Mouse (Mus musculus) CD8-positive naive resting alpha-beta T cell, adult 2 months (primary cell): ENCODE measurements around the gene Coq6.
A peak's percentile ranks its signal among the peaks of the same experiment; 100 is the strongest.

ENCODE experiments used
- DNase-seq, 2 experiments: peaks; one replicate each; pipeline ENCODE4 v3.0.0; 2022; ENCODE audit warnings: low read depth in 2 of 2, low spot score in 2 of 2

Coq6 gene

DNA sequence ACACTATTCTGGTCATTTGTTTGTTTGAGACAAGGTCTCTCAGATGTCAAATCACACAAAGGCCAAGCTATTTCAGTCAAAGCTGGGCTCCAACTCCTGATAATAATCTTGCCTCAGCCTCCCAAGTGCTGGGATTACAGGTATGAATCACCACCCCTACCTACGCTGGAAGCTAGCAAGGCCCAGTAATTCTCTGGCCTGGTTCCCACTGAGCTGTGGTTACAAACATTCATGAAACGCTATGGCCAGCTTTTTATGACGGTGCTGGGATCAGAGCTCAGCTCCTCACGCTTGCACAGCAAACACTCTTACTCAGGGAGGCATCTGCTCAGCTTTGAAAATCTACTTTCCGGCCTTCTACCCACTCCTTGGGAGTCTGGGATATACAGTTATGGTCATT lies 32.4 kb downstream of the Coq6 start:
- DNase-seq, result no peak

DNA sequence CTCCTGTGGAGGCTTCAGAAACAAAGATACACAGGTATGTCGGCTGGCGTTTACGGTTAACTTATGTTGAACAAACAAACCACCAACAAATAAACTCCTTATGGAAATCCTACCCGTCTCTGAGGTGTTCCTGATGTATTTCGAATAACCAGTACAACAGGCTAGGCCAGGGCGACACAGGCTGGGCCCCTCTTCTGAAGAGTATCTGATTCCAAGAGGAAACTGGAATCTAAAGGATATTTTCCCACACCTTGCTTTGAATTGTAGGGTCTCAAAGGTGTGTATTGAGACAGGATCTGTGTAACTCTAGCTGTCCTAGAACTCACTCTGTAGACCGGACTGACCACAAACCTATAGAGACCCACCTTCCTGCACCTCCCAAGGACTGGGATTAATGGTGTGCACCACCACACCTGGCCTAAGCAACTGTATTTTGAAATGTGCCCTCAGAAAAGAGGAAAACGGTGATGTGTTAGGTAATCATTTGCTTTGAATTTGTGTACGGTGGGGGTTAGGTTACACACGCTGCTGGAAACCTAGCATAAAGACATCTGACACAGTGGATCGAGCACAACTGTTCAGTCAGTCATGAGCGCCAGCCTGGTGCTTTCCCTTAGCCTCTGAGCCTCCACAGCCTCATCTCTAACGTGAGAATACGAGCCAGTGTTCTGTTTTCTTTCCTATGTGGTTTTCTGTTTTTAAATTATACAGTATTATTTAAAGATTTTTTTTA lies 35.7 kb downstream of the Coq6 start:
- no peak for DNase-seq

DNA sequence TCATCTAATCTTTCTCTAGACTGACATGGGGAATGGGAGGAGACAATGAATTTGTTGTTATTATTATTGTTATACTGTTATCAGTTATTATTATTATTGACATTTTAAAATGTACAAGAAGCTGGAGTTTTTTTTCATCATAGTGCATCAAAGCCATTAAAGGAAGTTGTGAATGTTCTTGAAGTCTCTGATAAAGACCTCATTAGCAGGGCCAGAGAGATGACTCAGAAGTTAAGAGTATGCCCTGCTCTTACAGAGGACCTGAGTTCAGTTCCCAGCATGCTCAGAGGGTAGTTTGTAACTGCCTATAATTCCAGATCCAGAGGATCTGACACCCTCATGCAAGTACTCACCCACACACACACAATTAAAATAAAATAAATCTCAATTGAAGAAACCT lies 36.2 kb downstream of the Coq6 start:
- DNase-seq, result no peak

DNA sequence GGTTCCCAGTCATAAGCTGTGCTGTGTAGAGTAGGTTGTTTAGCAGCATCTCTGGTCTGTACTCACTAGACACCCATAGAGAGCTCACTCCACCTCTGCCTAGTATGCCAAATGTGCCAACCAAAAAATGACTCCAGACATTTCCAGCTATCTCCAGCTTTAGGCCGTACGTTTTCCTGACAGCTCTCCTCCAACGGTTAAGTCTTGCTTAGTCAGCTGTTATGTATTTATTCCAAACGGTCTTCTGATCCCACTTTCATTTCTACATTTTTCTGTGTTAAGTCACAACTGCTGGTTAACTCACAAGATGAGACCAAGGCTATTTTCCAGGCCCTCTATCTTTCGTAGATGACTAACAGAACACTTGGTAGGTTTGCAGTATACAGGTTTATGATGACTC lies 37.2 kb downstream of the Coq6 start:
- DNase-seq, result no peak

DNA sequence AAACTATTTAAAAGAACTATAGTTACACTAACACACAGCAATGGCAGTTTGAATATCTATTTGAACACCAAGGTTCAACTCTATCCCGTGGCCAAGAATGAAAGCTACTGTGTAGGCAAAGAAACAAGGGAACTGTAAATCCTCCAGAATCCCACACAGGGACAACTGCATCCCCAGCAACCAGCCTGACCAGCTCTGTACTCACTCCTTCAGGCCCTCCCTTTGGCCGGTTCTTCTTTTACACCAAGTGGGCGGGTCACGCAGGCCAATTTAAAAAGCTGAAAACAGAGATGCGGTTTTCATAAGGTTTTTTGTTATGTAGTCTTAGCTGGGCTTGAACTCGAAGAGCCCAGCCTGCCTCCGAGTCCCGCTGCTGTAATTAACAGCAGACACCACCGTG lies 37.7 kb downstream of the Coq6 start:
- DNase-seq, result no peak

DNA sequence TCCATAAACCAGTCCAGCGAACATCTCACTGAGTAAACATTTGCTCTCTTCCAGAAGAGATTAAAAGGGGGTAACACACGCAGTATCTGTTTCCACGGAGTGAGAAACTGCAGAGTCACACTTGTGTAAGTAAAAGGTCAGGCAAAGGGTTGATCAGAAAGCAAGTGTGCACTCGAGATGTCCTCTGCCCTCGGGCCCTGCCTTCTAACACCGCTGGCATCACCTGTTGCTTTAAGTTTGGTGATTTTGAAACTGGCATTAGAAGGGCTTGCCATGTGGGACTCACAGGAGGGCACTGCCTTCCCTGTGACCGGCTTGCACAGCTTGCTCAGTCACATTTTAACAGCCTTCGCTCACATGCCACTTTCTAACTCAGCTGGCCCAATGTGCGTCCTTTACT lies 38.2 kb downstream of the Coq6 start:
- DNase-seq, result no peak

DNA sequence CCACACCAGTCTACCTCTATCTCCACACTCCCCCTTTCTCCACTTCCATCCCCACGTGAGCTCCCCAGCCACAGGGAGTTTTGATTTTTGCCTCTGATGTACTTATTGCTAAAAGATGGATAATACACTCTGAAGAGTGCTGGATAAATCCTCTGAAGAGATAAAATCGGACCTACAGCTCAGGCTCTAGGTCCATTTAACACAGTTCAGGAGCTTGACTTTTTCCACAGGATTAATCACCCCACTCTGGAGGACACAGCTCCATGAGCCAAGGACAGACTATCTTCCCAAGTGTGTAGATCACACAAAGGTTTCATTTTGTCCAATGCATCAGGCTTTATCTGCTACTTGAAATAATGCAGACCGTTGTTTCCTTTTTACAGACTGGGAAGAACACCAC lies 38.6 kb downstream of the Coq6 start:
- no peak for DNase-seq

DNA sequence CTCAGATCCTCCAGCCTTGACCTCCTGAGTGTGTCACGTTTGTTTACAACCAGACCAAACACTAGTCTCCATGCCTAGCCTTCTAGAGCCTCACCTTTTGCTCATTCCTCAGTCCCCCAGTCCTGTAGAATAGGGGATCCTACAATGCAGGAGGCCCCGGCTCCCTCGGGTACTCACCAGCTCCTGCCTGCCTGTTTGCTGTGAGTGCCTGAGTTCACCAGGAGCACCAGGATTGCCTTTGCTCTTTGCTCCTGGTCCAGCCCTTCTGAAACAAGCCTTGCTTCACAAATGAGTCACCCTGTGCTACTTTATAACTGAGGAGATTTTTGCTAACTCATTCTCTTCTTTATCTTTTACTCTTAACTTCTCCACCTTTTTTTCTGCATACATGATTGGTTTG lies 39.2 kb downstream of the Coq6 start:
- DNase-seq, result no peak

DNA sequence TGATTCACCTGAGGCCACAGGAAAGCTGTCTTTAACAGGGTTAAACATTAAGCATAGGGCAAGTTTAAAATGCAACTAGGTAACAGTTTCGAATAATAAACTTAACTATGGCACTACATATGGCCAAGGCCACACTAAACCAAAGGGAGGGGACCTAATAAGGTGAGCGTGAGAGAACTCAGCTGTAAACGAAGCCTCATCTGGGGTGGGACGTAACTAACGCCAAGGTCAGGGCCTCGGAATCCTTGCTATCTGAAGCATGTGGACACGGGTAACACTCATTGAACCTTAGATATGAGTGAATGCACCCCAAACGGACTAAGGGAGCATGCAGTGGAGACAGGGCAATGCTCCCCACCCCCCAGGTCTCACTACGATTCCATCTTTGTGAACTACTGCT lies 41.5 kb downstream of the Coq6 start:
- no peak for DNase-seq

DNA sequence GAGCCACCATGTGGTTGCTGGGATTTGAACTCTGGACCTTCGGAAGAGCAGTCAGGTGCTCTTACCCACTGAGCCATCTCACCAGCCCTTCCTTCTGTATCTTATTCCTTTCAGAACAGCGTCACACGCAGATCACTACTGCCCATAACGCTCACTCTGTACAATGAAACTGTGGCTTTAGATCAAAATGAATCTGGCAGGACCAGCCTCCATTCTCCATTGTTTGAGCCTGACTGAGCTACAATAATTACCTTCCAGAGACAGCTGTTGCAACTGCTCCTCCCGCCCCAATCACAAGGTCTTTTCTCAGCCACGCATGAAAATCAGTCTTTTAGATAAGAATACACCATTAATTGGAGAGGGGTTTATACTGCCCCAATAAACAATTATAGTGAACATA lies 43.1 kb downstream of the Coq6 start:
- no peak for DNase-seq

DNA sequence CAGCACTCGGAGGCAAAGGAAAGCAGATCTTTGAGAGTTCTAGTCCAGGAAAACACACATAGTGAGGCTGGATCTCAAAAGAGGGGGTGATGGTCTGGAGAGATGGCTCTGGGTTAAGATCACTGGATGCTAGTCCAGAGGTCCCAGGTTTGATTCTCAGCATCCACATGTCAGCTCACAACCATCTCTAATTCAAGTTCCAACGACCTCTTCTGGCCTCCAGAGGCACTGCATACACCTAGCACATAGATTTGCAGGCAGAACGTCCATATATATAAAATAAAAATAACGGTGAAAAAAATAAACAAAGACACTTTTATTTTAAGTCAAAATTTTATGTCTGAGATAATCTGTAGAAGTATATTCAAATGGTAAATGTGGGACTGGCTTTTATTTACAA lies 45.8 kb downstream of the Coq6 start:
- no peak for DNase-seq

DNA sequence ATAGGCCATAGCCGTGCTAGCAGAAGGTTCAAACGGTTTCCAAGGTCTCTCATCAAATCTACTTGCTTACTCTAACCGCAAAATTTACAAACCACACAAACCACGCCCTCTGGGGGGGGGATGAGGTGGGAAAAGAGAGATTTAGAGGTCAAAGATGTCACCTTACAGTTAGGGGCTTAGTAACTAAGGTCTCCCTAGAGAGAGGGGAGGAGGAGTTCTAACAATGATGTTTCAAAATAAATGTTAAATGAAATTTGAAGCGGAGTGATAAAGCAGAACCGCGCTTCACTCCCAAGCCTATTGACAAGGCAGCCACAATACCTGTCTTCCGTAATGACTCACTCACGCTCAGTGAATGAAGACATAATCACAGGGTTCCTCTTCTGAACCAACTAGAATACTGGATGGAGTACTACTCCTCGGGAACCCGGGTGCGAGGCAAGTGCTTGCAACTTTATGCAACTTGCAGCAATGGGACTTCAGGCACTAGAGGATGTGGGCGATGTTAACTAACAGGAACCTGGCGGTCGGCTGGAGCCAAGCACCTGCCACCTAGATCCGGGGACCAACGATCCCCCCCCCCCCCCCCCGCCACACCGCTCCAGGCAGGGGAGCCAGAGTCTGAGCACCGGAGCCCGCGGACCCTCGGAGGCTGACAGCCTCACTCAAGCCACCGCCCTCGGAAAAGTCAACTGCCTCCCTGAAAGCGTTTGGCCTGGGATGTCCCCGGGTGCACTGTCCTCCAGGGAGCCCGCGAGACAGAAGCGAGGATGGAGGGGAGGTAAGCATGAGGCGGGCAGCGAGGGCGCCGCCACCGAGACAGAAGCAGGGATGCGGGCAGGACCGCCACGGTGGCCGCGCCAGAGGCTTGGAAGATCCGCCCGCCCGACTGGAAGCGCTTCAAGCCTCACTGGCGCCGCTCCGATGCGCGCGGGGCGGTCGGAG lies 46.7 kb downstream of the Coq6 start:
- peak; percentile 62 to 81 for DNase-seq

DNA sequence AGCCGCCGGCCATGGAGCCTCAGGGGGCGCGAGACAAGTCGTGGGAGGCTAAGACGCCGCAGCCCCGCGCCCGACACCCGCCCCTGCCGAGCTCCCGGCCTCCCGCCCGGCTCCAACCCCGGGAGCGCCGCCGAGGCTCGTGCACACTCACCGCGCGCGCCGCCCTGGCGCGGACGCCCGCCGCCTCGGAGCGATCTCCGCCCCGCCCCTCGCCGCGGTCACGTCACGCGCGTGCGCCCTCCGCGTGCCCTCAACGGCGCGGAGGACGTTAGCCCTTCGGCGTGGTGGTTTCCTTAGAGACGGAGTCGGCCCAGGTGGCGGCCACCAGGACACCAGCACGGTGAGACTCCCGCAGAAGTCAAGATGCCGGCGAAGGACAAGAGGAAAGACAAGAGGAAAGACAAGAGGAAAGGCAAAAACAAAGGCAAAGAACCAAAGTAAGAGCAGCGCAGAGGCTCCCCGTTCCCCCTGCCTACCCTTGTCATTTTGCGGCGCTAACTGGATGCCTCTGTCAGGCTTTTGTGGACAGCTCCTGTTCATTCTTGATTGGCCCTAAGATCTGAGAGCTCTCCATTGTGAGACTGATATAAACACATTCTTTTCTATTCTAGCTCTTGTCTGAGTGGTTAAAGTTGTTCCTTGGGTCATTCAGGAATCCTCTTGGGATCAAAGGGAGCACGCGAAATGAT lies 47.5 kb downstream of the Coq6 start, which contains the start of the genes Entpd5 and Bbof1:
Gene Entpd5 (minus strand): TSS at position 211 of the 689 bp plus-strand sequence.
Gene Bbof1 (plus strand): TSS at position 253 of the 689 bp plus-strand sequence.
- DNase-seq, result peak; percentile 78 to 86

DNA sequence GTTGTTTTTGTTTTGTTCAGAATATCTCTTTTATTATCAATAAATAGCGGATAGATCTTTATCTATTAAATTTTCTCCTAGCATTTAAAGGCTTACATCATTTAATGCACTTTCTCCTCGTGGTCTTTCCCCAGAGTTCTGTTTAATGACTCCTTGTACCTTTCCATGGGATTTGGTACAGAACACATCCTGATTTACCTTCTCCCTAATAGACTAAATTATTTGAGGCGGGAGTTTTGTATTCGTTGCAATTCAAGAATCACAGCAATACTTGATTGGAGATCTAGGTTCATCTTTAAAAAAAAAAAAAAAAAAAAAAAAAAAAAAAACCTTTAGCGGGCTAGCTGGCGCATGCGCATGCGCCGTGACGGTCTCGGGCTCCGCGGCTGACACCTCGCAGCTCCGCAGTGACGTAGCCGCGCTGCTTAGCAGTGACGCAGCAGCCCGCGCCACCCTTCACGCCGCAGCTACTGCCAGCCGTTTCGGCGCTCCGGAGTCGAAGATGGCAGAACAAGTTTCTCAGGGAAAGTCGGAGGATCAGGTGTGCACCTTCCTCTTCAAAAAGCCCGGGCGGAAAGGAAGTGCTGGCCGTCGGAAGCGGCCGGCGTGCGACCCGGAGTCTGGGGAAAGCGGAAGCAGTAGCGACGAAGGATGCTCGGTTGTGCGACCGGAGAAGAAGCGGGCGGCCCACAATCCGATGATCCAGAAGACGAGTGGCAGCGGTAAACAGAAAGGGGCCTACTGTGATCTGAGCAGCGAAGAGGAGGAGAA lies 55.6 kb downstream of the Coq6 start, which contains the start of gene Rnf113a2:
Gene Rnf113a2 (plus strand): TSS at position 363 of the 771 bp plus-strand sequence.
- DNase-seq, result peak; percentile 79 to 81

DNA sequence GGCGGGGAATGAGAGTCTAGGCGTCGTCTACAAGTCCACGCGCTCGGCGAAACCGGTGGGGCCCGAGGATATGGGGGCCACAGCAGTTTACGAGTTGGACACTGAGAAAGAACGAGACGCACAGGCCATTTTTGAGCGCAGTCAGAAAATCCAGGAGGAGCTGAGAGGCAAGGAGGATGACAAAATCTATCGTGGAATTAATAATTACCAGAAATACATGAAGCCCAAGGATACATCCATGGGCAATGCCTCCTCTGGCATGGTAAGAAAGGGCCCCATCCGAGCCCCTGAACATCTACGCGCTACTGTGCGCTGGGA lies 56.1 kb downstream of the Coq6 start:
- DNase-seq, result no peak
